Mouse (Mus musculus) layer of hippocampus, postnatal 25 days (tissue): ENCODE measurements at regions not wholly inside any gene's neighbourhood (a gene's known extent, or its start where the extent isn't known, plus 50 kb on each side); places are given as distances from the start of the nearest gene placed in this dataset.

Source experiments
- DNase-seq, 2 experiments: peaks; one replicate each; pipeline ENCODE4 v3.0.0; 2022; ENCODE audit warnings: mixed read lengths in 2 of 2, low spot score in 1 of 2; ENCODE audit errors: extremely low spot score in 1 of 2

- no peak for DNase-seq
Observed at GRCm38 (mm10) chr2:46678366-46678765, 1561.2 kb upstream of the Zeb2 start.

DNA sequence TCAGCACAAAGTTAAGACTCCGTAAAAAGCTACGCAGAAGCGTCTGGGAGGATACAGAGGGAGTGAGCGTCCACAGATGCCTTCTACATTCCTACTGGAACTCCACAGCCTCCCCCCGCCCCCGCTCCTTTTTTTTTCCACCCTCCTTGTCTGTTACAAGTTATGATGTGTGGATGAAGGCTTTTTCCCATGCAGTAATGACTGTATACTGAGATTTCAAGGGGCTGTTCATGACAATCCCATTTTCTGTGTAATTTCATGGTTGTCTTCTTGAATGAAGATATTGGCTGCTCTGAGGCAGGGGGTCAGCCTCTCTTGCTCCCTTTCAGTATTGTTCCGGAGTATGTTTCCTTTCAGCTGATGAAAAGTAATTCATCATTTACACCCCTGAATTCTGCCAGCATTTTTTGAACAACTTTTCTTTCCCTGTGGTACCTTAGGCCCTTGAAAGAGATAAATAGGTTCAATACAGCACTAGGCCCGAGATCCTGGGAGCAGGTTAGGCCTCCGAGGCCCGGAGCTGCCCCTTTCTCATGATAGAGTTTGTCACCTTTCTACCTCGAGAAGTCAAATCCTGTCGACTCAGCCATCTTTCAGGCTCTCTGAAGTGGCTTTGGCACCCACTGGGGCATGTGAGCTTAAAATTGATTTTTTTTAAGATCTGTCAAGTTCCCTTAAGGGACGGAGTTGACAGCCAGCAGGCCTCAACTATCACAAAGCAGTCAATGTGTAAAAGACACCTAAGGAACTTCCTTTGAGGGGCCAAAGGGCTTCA, 1552.5 kb upstream of the Zeb2 start:
- DNase-seq = no peak

GRCm38 (mm10) chr2:46666990-46667337, 1549.8 kb upstream of the Zeb2 start:
- no peak for DNase-seq

- no peak for DNase-seq
Observed at GRCm38 (mm10) chr2:46666084-46666989, 1549.1 kb upstream of the Zeb2 start.

DNA sequence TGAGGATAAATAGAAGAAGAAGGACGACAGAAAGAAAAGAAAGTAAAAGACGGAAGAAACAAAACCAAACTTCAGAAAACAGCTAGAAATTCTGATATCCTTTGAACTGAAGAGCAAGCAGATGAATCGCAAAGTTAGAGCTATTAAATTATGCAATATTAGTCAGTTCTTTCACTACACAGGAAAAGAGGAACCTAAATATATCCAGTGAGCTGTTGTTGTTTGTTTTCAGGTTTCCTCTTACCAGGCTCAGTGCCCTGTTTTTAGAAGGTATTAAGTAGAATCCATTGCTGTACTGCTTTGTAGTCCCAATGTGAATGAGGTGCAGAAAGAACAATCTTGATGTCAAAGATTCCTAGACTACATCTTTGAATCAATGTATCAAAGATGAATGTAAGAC, 1544.7 kb upstream of the Zeb2 start:
- DNase-seq = no peak

DNA sequence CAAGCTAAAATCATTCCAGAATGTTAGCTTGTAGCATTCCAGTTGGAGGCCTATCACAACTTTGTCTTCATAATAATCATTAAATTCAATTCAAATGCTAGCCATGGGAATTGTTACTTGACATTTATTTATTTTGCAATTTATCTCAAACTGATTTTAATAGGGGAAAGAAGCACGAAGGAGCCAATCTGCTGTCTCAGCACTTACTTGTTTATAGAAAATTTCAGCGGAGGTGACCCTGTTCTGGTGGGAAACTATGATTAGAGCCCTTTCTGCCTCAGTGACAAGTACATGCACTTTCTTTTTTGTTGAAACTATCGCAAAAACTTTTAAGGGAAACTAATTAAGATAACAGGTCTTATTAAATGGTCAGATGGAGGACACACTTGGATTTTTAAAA, 1543.4 kb upstream of the Zeb2 start:
- DNase-seq = no peak

DNA sequence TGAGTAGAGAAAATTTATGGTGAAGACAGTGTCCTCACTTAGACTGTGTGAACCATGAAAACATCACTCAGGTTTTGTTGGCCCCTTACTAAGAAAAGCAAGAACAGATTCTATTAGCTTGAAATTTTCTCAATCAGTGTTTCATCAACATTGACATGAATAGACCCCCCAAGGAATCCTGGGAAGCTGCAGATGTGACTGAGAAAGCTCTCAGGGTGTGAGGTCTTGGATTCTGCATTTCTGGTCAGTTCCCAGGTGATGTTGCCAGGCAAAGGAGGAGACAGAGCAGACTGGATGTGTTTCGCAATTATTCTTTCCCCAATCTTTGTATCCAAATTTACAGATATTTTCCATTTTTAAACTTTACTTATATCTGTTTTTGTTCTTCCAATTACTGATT, 1538.1 kb upstream of the Zeb2 start:
- DNase-seq = no peak

GRCm38 (mm10) chr2:46652616-46653015, 1535.4 kb upstream of the Zeb2 start:
- no peak for DNase-seq

DNA sequence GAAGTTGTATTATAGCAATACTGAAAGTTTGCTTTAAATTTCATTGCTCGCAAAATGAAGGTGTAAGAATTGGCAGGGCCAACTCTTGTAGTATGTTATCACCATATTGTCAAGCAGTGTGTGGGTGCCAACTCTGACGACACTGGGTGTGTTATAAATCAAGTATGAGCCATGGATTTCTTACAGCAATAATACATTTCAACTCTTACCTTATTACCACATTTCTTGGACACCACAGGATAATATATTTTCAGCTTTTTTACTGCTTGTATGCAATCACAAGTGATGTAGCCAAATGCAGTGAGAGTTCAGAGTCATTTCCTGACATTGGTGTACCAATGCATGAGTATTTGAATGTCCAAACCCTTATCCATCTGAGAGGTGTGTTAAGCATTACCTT, 1529.2 kb upstream of the Zeb2 start:
- DNase-seq = no peak

- DNase-seq = no peak
Observed at GRCm38 (mm10) chr2:46609217-46609616, 1492.0 kb upstream of the Zeb2 start.

- DNase-seq = no peak
Observed at GRCm38 (mm10) chr2:46581773-46582172, 1464.6 kb upstream of the Zeb2 start.

DNA sequence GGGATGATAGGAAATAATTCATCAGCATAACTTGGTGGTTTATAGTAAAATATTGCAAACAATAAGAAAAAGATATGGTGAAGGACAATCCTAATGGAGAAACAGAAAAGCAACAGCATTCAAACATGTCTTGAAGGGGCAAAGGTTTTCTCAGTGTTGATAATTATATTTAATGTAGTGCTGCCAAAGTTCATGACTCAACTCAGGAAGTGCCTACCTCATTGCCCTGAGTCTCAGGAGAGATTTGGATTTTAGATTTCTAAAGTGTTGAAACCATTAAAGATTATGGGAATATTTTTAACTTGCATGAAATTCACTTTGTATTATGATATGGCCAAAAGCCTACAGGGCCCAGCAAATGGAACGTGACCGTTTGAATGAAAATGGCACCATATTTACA, 1453.2 kb upstream of the Zeb2 start:
- no peak for DNase-seq

DNA sequence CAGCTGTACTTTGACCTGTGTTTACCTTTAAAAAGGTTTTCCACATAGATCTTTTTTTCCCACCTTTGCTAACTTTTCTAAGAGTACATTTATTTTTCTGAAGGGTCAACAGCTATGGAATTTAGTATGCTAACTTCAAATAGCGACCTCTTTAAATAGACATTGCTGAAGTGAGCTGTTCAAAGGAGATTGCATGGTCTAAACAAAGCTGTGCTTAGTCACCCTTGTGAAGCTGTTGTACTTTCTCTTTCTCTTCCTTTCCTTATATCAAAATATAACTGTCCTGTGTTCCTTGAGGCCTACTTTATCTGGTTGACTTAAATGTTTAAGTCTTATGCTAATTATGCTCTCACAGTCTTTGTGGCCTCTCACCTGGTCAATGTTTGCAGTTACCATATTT, 1416.2 kb upstream of the Zeb2 start:
- no peak for DNase-seq

DNA sequence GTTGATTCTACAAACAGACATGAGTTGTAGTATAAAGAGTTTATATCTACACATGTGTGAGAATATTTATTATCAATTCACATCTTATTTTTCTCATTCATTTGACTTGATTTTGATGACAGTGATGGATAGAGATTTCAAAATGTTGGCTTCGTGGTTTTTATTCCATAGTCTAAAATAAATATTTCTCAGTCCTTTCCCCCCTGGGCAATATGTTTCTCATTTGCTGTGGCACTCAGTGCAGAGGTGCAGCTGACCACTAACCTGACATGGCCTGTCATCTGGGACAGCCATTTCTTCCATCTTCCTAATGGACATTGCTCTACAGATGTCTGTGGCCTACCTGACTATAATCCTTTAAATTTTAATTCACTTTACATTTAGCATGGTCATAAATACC, 1413.5 kb upstream of the Zeb2 start:
- no peak for DNase-seq

DNA sequence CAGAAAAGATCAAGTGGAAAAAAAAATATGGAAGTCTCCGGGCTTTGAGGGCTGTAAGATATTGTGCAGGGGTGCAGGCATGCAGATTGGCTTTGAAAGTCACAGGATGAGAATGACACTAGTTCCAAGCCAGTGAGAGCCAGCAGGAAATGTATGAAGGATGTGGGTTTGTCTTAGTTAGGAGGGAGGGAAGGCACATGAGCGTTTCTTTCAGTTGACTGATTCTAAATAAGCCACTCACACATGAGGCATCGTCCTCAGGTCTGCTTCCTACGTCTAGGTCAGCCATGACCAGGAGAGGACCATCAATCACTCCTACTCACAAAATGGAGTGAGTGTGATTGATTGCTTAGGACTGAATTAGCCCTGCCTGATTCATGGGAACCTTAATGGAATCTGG, 1408.0 kb upstream of the Zeb2 start:
- DNase-seq = no peak

DNA sequence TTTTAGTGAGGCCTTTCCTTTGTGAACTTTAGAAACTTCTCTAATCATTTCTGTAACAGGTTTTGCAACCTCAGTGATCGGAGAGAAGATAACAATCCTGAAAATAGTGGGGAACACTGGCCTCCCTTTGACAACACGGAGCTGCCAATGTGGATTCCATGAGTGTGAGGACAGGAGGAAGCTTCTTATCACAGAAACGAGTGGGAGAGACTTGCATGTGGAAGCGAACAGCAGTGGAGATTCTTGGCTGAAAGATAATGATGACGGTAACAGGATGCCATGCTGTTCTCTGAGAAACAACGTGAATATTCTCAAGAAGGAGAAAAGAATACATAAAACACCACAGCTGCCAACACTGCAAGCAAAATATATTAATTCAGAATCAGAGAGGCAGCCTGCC, 1407.4 kb upstream of the Zeb2 start:
- DNase-seq = no peak

- no peak for DNase-seq
Observed at GRCm38 (mm10) chr2:46521147-46521965, 1404.2 kb upstream of the Zeb2 start.

DNA sequence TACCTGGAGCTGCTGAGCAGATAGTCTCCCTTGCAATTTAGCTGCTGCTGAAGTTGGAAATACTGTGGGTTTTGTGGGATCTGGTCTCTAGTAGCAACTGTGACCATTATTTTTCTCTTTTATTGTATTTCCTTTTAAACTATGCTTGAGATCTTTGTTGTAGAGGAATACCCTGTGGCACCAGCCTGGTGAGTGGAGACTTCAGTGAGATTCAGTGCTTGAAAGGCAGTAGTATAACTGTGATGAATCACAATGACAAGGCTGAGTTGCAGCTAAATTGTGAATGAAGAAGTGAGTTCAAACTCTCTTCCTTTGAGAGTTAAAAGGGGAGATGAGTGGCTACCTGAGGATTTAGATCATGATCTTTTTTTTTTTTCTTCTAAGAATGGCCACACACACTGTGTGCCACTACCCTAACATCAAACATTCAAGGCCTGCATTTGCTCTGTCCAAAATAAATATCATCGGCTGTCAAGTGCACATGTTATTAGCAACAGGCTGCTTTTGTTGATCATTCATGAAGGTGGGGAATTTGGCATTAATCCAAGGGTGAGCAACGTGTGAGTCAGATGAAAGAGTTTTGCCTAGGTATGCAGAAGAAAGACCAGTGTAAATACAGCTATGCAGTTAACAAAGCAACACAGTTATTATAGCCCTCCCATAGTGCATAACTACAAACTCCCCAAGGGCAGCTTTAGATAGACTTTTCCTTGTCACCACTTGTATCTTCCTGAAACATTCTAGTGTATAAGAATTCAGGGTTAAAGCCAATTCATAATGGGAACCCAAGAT, 1395.2 kb upstream of the Zeb2 start:
- DNase-seq = no peak

DNA sequence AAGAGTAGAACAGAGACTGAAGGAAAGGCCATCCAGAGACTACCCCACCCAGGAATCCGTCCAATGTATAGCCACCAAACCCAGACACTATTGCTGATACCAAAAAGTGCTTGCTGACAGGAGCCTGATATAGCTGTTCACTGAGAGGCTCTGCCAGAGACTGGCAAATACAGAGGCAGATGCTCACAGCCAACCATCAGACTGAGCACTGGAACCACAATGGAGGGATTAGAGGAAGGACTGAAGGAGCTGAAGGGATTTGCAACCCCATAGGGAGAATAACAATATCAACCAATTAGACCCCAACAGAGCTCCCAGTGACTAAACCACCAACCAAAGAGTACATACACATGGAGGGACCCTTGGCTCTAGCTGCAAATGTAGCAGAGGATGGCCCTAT, 1389.8 kb upstream of the Zeb2 start:
- no peak for DNase-seq

DNA sequence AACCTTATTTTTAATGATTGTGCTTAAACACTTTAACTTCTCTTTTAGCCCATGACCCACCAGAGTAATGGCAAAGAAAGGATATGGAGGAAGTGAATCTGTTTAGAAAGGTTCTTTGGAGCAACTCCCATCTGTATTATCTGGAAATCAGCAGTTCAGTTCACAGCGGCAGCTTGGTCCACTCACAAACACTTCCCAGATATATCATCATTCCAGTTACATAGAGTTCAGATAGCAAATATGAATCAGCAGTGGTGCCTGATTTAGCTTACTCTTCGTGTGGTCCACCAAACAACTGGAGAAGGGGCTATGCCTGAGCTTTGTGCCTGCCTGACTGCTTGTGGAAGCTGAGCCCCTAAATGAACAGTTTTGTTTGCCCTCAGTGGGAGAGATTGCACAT, 1385.9 kb upstream of the Zeb2 start:
- no peak for DNase-seq
